ENCODE assay signal across 8 mouse cellular contexts in the genomic region with DNA sequence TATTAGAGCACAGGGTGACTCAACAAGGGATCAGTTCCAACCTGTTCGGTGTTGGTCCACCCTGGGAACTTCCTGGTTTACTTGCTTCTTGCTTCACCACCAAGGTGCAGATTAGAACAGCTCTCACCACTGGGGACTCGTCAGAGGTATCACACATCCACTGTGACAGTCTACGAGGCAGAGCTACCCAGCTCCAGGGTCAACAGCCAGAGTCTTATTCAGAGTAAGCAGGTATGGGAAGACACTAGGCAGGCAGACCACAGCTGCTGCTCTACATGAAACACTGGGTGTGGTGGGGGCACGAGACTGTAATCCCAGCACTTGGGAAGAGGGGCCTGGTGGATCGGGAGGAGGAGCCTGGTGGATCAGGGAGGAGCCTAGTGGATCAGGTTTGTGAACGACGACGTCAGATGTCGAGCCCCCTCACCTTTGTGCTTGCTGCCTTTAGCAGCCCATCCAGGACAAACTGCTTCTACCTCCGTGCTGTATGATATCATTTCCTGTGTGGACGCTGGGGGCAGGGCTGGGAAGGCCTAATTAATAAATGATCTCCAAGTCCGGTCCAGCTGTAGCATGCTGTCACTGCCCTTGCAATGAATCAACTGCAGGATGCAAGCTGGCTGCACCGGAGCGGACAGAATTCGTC. TPM values are rescaled to one million over a fixed set of nuclear protein-coding genes. Genes with fewer than 3 reads are reported as not detected.
A peak's percentile ranks its signal among the peaks of the same experiment; 100 is the strongest.
DNase-seq lines count a peak whose midpoint lies in the region; ATAC-seq lines count a peak whose summit lies in the region.

No protein-coding gene starts in this region.

- H3K27ac ChIP-seq in hindbrain, embryonic 14.5 days, result peak overlapping the region; percentile 48
- H3K27ac ChIP-seq in liver, embryonic 13.5 days, result no peak overlapping the region
- peak overlapping the region; percentile 22; the same call in 1 of the 2 replicates for H3K27ac ChIP-seq in stomach, embryonic 14.5 days (ENCODE audit: low read length)

- 0 out of 2 replicates have a peak overlapping the region, but pooled peaks have one; percentile 28 for H3K9ac ChIP-seq in hindbrain, embryonic 14.5 days
- H3K9ac ChIP-seq in liver, embryonic 13.5 days, result no peak overlapping the region
- H3K9ac ChIP-seq in stomach, embryonic 14.5 days (replicated peaks; ENCODE audit: low read depth, low read length), result no peak overlapping the region

- peak; percentile 59; the same call in 1 of the 2 replicates for ATAC-seq in hindbrain, embryonic 14.5 days (ENCODE audit: low FRiP score)
- ATAC-seq in liver, embryonic 13.5 days (ENCODE audit: low read depth), result no peak
- ATAC-seq in stomach, embryonic 14.5 days (ENCODE audit: insufficient number of reproducible peaks, insufficient read depth, low FRiP score, low read depth), result peak; percentile 64

- no peak overlapping the region; the same call in 1 of the 2 replicates for H3K4me3 ChIP-seq in hindbrain, embryonic 14.5 days (replicated peaks; ENCODE audit: low read length)
- no peak overlapping the region for H3K4me3 ChIP-seq in liver, embryonic 13.5 days (replicated peaks)
- 0 out of 2 replicates have a peak overlapping the region, but pooled peaks have one; percentile 1 for H3K4me3 ChIP-seq in stomach, embryonic 14.5 days (ENCODE audit: low read depth, low read length)

- no peaks in the 10 kb centered on the region for H3K36me3 ChIP-seq in hindbrain, embryonic 14.5 days (replicated peaks; ENCODE audit: control insufficient read depth, insufficient read depth)
- no peaks in the 10 kb centered on the region for H3K36me3 ChIP-seq in liver, embryonic 13.5 days
- H3K36me3 ChIP-seq in stomach, embryonic 14.5 days (ENCODE audit: control insufficient read depth, insufficient read depth, low read length), result no peaks in the 10 kb centered on the region

- 21% methylated on average over 15 of the region's 15 CpGs for WGBS in hindbrain, embryonic 14.5 days
- WGBS in liver, embryonic 13.5 days (ENCODE audit: insufficient replicate concordance), result 22% methylated on average over 15 of the region's 15 CpGs
- WGBS in stomach, embryonic 14.5 days, result 15% methylated on average over 15 of the region's 15 CpGs

- H3K9me3 ChIP-seq in hindbrain, embryonic 14.5 days (ENCODE audit: control insufficient read depth, low read length), result no peaks in the 10 kb centered on the region
- no peaks in the 10 kb centered on the region for H3K9me3 ChIP-seq in liver, embryonic 13.5 days (replicated peaks)
- H3K9me3 ChIP-seq in stomach, embryonic 14.5 days (ENCODE audit: control insufficient read depth, low read depth, low read length), result no peaks in the 10 kb centered on the region

- no peaks in the 10 kb centered on the region for H3K27me3 ChIP-seq in hindbrain, embryonic 14.5 days (ENCODE audit: control insufficient read depth, insufficient read depth, low read length)
- peaks cover 51% of the 10 kb centered on the region for H3K27me3 ChIP-seq in liver, embryonic 13.5 days
- H3K27me3 ChIP-seq in stomach, embryonic 14.5 days (ENCODE audit: control insufficient read depth, insufficient read depth, low read length), result no peaks in the 10 kb centered on the region

- H3K4me2 ChIP-seq in hindbrain, embryonic 14.5 days (replicated peaks), result peak overlapping the region; percentile 40
- peak overlapping the region; percentile 20 for H3K4me2 ChIP-seq in liver, embryonic 13.5 days
- H3K4me2 ChIP-seq in stomach, embryonic 14.5 days (replicated peaks; ENCODE audit: low read depth, low read length), result peak overlapping the region; percentile 30

- peaks cover 3% of the 10 kb centered on the region; the same call in 1 of the 2 replicates for H3K4me1 ChIP-seq in hindbrain, embryonic 14.5 days (replicated peaks; ENCODE audit: control insufficient read depth, insufficient read depth, low read length)
- peaks cover 7% of the 10 kb centered on the region for H3K4me1 ChIP-seq in liver, embryonic 13.5 days (replicated peaks)
- peaks cover 3% of the 10 kb centered on the region; the same call in 1 of the 2 replicates for H3K4me1 ChIP-seq in stomach, embryonic 14.5 days (ENCODE audit: control insufficient read depth, insufficient read depth, low read length)

- DNase-seq in cerebellum, adult 9-11 months, result peak; percentile 44
- DNase-seq in cerebellum, adult 11-12 months, result no peak
- DNase-seq in embryo, embryonic 9.5 days (ENCODE audit: extremely low spot score), result peak; percentile 35
- DNase-seq in hindbrain, embryonic 14.5 days (ENCODE audit: low spot score), result no peak
- no peak for DNase-seq in liver, embryonic 13.5 days
- DNase-seq in B cell, adult 2 months, result no peak
- no peak for DNase-seq in gastrocnemius, postnatal 10 days

RNA-seq across cellular contexts. Expression of a gene that starts 17.0 kb away (rescaled TPM):
- 48.6 and 50.6 TPM in 2 replicates for polyA plus RNA-seq in hindbrain, embryonic 14.5 days (2014; fragmentation: Nextera tagmentation; extraction: Ambion mirVana)
- polyA plus RNA-seq in liver, embryonic 13.5 days (2015; fragmentation: Nextera tagmentation; extraction: Ambion mirVana), result 0.29 and 0.37 TPM in 2 replicates
- polyA plus RNA-seq in stomach, embryonic 14.5 days (2014; fragmentation: Nextera tagmentation; extraction: Ambion mirVana), result 3.6 and 4.5 TPM in 2 replicates
- 1 to 10 TPM; 5.5 to 6.3 TPM for total RNA-seq in gastrocnemius, postnatal 10 days (2021)

RNA-seq across cellular contexts. Expression of a gene that starts 18.9 kb away (rescaled TPM):
- polyA plus RNA-seq in hindbrain, embryonic 14.5 days (2014; fragmentation: Nextera tagmentation; extraction: Ambion mirVana), result 64.0 and 64.1 TPM in 2 replicates
- 49.7 and 54.4 TPM in 2 replicates for polyA plus RNA-seq in liver, embryonic 13.5 days (2015; fragmentation: Nextera tagmentation; extraction: Ambion mirVana)
- polyA plus RNA-seq in stomach, embryonic 14.5 days (2014; fragmentation: Nextera tagmentation; extraction: Ambion mirVana), result 70.5 and 70.9 TPM in 2 replicates
- total RNA-seq in gastrocnemius, postnatal 10 days (2021), result 10 to 100 TPM; 37.4 to 39.0 TPM

RNA-seq across cellular contexts. Expression of a gene that starts 19.0 kb away (rescaled TPM):
- 13.0 and 14.2 TPM in 2 replicates for polyA plus RNA-seq in hindbrain, embryonic 14.5 days (2014; fragmentation: Nextera tagmentation; extraction: Ambion mirVana)
- 11.5 and 13.0 TPM in 2 replicates for polyA plus RNA-seq in liver, embryonic 13.5 days (2015; fragmentation: Nextera tagmentation; extraction: Ambion mirVana)
- 8.0 and 9.1 TPM in 2 replicates for polyA plus RNA-seq in stomach, embryonic 14.5 days (2014; fragmentation: Nextera tagmentation; extraction: Ambion mirVana)
- 10 to 100 TPM; 37.3 to 37.5 TPM for total RNA-seq in gastrocnemius, postnatal 10 days (2021)

RNA-seq across cellular contexts. Expression of a gene that starts 31.7 kb away (rescaled TPM):
- polyA plus RNA-seq in hindbrain, embryonic 14.5 days (2014; fragmentation: Nextera tagmentation; extraction: Ambion mirVana), result 6.0 and 6.5 TPM in 2 replicates
- 0.09 and 0.12 TPM in 2 replicates for polyA plus RNA-seq in liver, embryonic 13.5 days (2015; fragmentation: Nextera tagmentation; extraction: Ambion mirVana)
- 2.1 and 2.2 TPM in 2 replicates for polyA plus RNA-seq in stomach, embryonic 14.5 days (2014; fragmentation: Nextera tagmentation; extraction: Ambion mirVana)
- total RNA-seq in gastrocnemius, postnatal 10 days (2021), result 1 to 10 TPM; 4.2 to 4.3 TPM

RNA-seq across cellular contexts. Expression of a gene that starts 32.5 kb away (rescaled TPM):
- 7.7 and 9.5 TPM in 2 replicates for polyA plus RNA-seq in hindbrain, embryonic 14.5 days (2014; fragmentation: Nextera tagmentation; extraction: Ambion mirVana)
- 1.0 and 1.1 TPM in 2 replicates for polyA plus RNA-seq in liver, embryonic 13.5 days (2015; fragmentation: Nextera tagmentation; extraction: Ambion mirVana)
- polyA plus RNA-seq in stomach, embryonic 14.5 days (2014; fragmentation: Nextera tagmentation; extraction: Ambion mirVana), result 25.6 and 26.0 TPM in 2 replicates
- 10 to 100 TPM; 33.2 to 36.7 TPM for total RNA-seq in gastrocnemius, postnatal 10 days (2021)

Comparison
In these comparisons a context has a peak if more than half of its experiments do, and no peak if none do; other contexts are left out.
1. DNase-seq: peak in cerebellum, adult 9-11 months (single experiment) and embryo, embryonic 9.5 days (single experiment); none in cerebellum, adult 11-12 months (single experiment), hindbrain, embryonic 14.5 days (single experiment), liver, embryonic 13.5 days (single experiment), B cell, adult 2 months (0 of 2) and gastrocnemius, postnatal 10 days (single experiment).
2. Peak in every context shown above with its lines, with median percentiles within 50 percentile points of each other: H3K4me2 ChIP-seq.